Mouse (Mus musculus) lung, postnatal 0 days (tissue): ENCODE data around the gene Pglyrp1.

Experiments
- CTCF ChIP-seq: IDR thresholded peaks from 2 replicates; pipeline ENCODE4 v1.5.1; 2016; ENCODE audit warnings: antibody characterized with exemption, mild to moderate bottlenecking
- EP300 ChIP-seq: IDR thresholded peaks from 2 replicates; pipeline ENCODE4 v1.6.1; 2016; ENCODE audit warnings: antibody characterized with exemption, mild to moderate bottlenecking, control low read depth

DNA sequence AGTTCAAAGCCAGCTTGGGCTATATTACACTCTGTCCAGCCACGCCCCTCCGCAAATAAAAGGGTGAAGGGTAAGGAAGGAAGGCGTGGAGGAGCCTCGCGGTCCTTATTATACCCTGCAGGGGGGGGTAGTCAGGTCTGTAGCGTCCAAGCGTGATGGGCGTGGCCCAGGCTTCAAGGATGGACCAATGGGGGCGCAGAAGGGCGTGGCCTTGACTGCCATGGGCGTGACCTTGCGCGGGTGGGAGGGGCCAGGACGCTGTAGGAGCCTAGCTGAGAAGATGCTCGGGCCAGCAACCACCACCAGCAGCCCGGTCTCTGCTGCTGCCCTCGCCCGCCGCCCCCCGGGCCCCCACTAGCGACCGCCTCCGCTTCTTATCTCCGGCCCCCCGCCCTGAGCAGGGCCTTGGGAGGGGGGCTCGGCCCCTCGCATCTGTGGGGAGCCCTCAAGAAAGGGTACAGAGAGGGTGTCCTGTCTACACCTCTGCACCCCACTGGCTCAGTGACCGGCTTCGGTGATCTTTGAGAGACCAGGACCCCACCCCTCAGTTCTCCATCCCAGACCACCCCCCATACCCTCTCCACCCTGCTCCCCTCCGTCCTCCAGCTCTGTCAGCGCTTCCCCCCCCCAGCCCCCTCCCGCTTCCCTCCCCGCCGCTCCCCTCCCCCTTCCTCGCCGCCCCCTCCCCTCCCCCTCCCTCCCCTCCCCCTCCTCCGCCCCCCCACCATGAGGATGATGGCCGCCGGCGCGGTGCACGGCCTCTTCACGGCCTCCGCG is 54.2 kb downstream of the Pglyrp1 start, which contains the start of gene Nova2:
- TF ChIP-seq CTCF (peak; percentile 48), EP300 (no peak)
